Mouse (Mus musculus): ENCODE measurements at regions not wholly inside any gene's neighbourhood (a gene's known extent, or its start where the extent isn't known, plus 50 kb on each side); places are given as distances from the start of the nearest gene placed in this dataset.

- no peak for DNase-seq (ENCODE audit: low spot score in 2 of 2)
- intact Hi-C loops (cut with DNase I) = no loop called here
Measured at GRCm38 (mm10) chr15:52095629-52096190, 1789.0 kb upstream of the Gm7489 start.

- no peak for DNase-seq (ENCODE audit: low spot score in 2 of 2)
- intact Hi-C loops (cut with DNase I) = no loop called here
Measured at GRCm38 (mm10) chr15:52108761-52109160, 1775.9 kb upstream of the Gm7489 start.

GRCm38 (mm10) chr15:52114368-52115036, 1770.2 kb upstream of the Gm7489 start:
- DNase-seq (ENCODE audit: low spot score in 2 of 2) = no peak
- intact Hi-C loops (cut with DNase I) = no loop called here

DNA sequence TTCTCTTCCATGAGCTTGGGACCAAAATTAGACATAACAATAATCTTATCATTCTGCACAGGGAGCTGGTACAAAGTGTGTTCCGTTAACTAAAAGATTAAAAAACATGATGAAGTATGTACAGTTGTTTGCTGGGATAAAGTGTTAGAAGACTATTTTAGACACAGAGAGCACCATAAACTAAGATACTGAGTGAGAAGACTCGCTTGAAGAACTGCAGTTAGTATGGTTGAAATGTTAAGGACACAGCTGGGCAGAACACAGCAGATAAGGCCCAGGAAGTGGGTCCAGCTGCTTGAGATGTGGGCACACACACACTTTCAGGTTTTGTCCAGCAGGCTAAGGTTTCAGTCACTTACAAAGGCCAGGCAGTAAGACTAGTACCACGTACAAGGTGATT, 1748.0 kb upstream of the Gm7489 start:
- intact Hi-C loops (cut with DNase I) = no loop called here
- no peak for DNase-seq (ENCODE audit: low spot score in 2 of 2)

DNA sequence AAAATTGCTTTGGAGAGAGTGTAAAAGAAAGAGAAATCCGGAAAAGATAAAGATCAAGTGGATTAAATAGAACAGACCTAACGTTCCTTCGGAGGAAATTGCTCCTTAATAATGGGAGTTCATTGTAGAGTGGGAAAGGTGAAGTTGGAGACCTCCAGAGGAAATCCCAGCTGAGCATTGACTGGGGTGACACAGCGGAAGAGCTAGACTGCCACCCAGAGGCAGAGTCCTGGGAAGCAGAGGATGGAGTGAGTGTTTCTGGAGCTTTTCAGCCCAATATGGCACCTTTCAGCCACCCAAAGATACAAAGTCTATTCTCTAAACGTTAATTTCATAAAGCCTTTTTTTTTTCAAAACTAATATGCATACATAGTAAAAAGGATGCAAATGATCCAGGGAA, 1731.3 kb upstream of the Gm7489 start:
- peak; percentile 15 to 38 for DNase-seq (ENCODE audit: low spot score in 2 of 2)
- intact Hi-C loops (cut with DNase I) = loop anchor here (2.0 kb wide), 1 partner anchor 245 kb away; no protein-coding TSS in a partner anchor

DNA sequence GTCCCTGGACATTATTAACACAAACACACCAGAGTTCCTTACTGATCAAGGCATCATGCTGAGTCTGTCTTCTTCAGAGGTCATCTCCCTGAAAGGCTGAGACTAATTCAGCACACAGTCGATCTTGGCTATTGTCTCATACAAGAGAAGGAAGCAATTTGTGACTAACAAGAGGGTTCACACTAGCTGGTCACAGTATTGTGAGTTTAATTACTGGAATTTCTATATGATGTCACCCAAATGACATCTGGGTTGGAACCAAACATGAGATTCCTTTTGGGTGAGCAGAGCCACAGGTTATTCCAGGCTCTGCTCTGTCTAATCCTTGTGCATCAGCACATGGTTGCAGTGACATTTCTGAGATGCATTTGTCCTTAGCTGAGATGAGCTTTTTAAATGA, 1728.9 kb upstream of the Gm7489 start:
- DNase-seq (ENCODE audit: low spot score in 2 of 2) = no peak
- intact Hi-C loops (cut with DNase I) = no loop called here

DNA sequence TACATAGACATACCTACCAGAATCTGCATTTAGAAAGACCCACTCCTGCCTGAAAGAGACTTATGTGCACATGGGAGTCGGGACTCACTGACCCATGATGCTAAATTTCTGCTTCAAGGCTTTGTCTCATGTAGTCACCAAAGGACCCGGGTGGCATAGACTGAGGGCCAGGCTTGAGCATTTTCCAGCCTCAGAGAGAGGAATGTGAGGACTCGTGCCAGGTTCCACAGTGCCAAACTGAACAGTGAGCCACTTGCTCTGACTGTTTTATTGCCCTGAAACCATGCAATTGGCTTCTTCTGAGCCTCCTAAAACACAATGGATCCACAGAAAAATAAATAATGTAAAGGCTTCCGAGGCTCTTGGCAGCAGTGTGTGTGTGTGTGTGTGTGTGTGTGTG, 1727.9 kb upstream of the Gm7489 start:
- intact Hi-C loops (cut with DNase I) = no loop called here
- DNase-seq (ENCODE audit: low spot score in 2 of 2) = no peak

- peak; percentile 85 to 88 for DNase-seq (ENCODE audit: low spot score in 2 of 2)
- intact Hi-C loops (cut with DNase I) = loop anchor here (5.0 kb wide), 1 partner anchor 297 kb away; no protein-coding TSS in a partner anchor
Measured at GRCm38 (mm10) chr15:52160181-52161088, 1724.3 kb upstream of the Gm7489 start.

DNA sequence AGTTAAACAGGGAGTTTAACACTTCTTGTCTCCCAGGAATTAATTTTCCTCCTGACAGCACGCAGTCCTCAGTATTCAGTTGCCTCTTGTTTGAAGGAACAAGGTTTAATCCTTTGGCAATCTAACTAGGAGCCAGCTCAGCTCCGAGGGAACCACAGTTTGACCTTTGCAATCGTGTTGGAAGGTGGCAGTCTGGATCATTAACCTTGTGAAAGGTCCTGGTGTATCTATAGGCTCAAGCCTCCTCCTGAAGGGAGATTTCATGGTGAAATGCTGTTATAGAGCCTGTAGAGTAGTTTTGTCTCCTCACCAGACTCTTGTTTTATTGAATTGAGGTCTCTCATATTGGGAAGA, 1723.6 kb upstream of the Gm7489 start:
- DNase-seq (ENCODE audit: low spot score in 2 of 2) = no peak
- intact Hi-C loops (cut with DNase I) = loop anchor here (5.0 kb wide), 1 partner anchor 296 kb away; no protein-coding TSS in a partner anchor

GRCm38 (mm10) chr15:52161568-52162316, 1723.0 kb upstream of the Gm7489 start:
- intact Hi-C loops (cut with DNase I) = loop anchor here (5.0 kb wide), 1 partner anchor 296 kb away; no protein-coding TSS in a partner anchor
- DNase-seq (ENCODE audit: low spot score in 2 of 2) = peak; percentile 6 to 32

GRCm38 (mm10) chr15:52166144-52166543, 1718.6 kb upstream of the Gm7489 start:
- DNase-seq (ENCODE audit: low spot score in 2 of 2) = no peak
- intact Hi-C loops (cut with DNase I) = no loop called here

DNA sequence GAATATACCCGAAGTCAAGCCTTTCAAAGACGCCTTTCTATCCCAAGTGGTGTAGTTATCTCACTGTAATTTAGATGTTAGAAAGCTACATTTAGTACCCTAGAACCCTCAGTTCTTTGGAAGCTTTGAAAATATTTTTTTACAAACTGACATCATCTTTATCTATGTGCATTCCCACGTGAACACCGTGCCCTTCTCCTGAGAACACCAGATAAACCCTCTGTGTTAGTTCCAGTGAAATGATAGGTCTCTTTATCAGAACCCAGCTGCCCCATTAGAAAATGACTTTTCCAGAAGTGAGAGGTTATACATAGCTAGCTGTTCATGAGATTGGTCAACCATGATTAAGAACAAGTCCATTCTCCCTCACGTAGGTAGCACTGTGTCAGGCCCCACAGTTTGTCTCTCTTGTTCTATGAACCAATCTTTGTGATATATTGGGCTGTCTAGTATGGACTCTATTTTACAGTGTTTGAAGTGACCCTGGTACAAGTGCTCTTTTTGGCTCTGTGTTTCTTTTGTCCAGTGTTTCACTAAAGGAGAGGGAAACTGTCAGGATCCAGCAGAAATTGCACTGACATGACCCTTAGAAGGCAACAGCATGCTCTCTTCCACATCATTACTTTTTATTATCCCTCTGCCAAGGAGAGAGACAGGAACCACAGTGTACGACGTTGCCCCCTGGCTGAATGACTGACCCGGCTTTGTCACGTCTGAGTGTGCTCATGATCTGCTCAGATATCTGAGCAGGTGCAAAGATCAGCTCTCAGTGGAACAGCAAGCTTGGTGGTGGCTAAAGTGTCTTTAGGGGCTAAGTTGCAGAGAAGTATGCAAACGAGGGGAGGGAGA, 1717.9 kb upstream of the Gm7489 start:
- no peak for DNase-seq (ENCODE audit: low spot score in 2 of 2)
- intact Hi-C loops (cut with DNase I) = no loop called here

DNA sequence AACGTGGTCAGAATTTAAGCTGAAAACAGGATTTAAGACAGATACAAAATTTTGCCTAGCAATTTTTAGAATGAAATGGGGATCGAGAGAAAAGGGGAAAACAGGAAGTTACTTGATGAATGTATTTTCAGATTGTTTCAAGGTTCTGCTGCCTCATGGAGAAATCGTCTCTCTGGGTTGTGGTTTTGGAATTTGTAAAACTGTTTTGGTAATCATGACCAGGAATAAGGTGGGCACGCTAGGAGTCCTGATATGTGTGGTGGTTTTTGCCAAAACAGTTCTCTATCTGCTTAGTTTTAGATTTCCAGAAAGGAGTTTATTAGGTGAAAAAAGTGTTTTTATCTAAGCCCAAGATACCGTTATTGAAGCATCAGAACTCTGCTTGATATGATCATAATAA, 1716.9 kb upstream of the Gm7489 start:
- no peak for DNase-seq (ENCODE audit: low spot score in 2 of 2)
- intact Hi-C loops (cut with DNase I) = no loop called here

DNA sequence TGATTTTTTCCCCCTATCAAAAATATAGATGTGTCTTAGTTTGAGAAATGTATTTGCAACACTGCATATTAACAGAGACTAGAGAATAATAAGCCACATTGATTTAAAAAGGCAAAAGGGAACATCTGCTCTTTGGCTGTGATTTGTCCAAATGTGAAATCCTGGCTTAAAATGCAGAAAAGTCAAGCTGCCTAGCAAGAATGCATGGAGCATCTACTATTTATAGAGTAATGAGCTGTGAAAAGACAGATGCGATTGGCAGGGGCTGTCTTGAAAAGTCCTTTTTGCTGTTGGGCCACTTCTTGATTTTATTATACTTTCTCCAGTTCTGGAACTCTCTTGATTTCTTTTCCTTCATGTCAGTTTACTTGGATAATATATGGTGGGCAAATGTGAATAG, 1707.8 kb upstream of the Gm7489 start:
- no peak for DNase-seq (ENCODE audit: low spot score in 2 of 2)
- intact Hi-C loops (cut with DNase I) = no loop called here

GRCm38 (mm10) chr15:52178668-52179067, 1706.0 kb upstream of the Gm7489 start:
- no peak for DNase-seq (ENCODE audit: low spot score in 2 of 2)
- intact Hi-C loops (cut with DNase I) = no loop called here

DNA sequence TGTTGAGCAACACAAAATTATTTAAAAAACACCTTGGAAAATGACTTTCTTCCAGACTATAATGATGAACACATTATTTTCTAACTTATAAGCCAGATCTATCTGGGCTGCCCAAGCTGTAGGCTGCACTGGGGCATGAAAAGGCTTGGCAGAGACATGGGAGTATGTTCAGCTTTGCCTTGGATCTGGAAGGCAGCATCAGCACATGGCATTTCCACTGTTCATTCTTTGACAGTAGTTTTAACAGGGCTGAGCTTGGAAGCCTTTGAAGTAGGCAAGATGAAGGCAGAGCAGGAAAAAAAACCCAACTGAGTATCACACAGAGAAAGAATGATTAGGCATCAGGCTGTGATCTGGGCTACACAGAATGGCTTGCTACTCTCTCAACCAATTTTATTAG, 1705.3 kb upstream of the Gm7489 start:
- intact Hi-C loops (cut with DNase I) = no loop called here
- no peak for DNase-seq (ENCODE audit: low spot score in 2 of 2)

DNA sequence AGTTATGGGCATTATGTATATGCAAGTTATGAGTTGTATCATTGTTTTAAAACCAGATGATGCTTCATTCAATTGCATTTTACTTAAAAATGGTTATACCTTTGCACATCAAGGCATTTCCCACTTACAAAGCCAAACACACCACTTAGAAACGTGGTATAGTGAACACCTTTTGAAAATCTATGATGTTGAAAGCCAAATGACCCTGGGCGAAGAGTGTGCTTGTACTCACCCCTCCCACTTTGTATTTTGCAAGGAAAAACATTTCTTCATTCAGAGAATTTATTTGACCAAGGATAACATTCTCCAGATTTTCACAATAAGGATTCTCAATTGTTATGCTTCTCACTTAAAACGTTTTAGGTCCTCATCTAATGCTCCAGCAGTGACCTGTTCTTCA, 1693.5 kb upstream of the Gm7489 start:
- intact Hi-C loops (cut with DNase I) = no loop called here
- no peak for DNase-seq (ENCODE audit: low spot score in 2 of 2)

- no peak for DNase-seq (ENCODE audit: low spot score in 2 of 2)
- intact Hi-C loops (cut with DNase I) = no loop called here
Measured at GRCm38 (mm10) chr15:52207271-52207670, 1677.4 kb upstream of the Gm7489 start.

DNA sequence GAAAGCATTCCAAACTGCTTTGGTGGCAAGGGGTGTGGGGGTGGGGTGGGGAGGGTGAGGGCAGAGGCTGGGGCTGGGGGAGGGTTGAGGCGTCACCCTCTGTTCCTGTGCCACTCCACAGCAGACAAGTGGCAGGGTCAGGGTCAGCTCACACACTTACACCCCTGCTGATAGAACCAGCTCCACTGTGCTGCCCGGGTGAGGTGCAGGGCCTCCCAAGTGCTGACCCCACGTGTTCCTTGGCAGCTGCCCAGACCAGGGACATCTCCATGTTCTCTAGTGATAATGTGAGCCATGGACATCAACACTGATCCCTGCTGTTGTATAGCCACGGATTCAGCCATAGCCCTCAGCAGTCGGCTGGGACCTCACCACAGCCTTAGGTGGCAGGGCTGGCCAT, 1652.3 kb upstream of the Gm7489 start:
- intact Hi-C loops (cut with DNase I) = no loop called here
- DNase-seq (ENCODE audit: low spot score in 2 of 2) = no peak
